Mouse (Mus musculus) heart, embryonic 15.5 days (tissue): ENCODE results near the gene Mtmr11. TPM values are rescaled to one million over a fixed set of nuclear protein-coding genes. Genes with fewer than 3 reads are reported as not detected.
"Not testable (repeated sequence)": the region's sequence is repeated elsewhere in the genome, so short reads cannot be mapped to it uniquely, and the experiment has no call there.

Experiments used
- ATAC-seq: fragments of 200-750 bp; cut with Nextera tagmentation; replicated peaks from 2 replicates; pipeline ENCODE4 v1.8.0; 2017; ENCODE audit warnings: low read depth, moderate TSS enrichment; ENCODE audit not compliant: insufficient number of reproducible peaks, insufficient read depth, low FRiP score
- H3K27ac ChIP-seq: fragments of 300-500 bp; sonication (generic); 2 replicates; pipeline ENCODE4 v1.5.1; 2015; ENCODE audit warnings: mild to moderate bottlenecking, inconsistent platforms
- H3K27me3 ChIP-seq: fragments of 300-500 bp; sonication (generic); 2 replicates; pipeline ENCODE4 v1.6.1; 2015; ENCODE audit warnings: inconsistent platforms
- H3K36me3 ChIP-seq: fragments of 300-500 bp; sonication (generic); 2 replicates; pipeline ENCODE4 v1.6.1; 2015; ENCODE audit warnings: mild to moderate bottlenecking, inconsistent platforms
- H3K4me1 ChIP-seq: fragments of 300-500 bp; sonication (generic); replicated peaks from 2 replicates; pipeline ENCODE4 v1.6.1; 2015; ENCODE audit warnings: inconsistent platforms
- H3K4me2 ChIP-seq: fragments of 300-500 bp; sonication (generic); 2 replicates; pipeline ENCODE4 v1.6.1; 2015; ENCODE audit warnings: inconsistent platforms, mild to moderate bottlenecking, moderate library complexity
- H3K4me3 ChIP-seq: fragments of 300-500 bp; sonication (generic); 2 replicates; pipeline ENCODE4 v1.5.1; 2015; ENCODE audit warnings: mild to moderate bottlenecking, inconsistent platforms
- H3K9ac ChIP-seq: fragments of 300-500 bp; sonication (generic); 2 replicates; pipeline ENCODE4 v1.6.1; 2015; ENCODE audit warnings: mild to moderate bottlenecking, inconsistent platforms
- H3K9me3 ChIP-seq: fragments of 300-500 bp; sonication (generic); replicated peaks from 2 replicates; pipeline ENCODE4 v1.6.1; 2016; ENCODE audit warnings: inconsistent platforms
- WGBS: fragments of 180-500 bp; shearing (Covaris S2); methylation state at CpG from one replicate; pipeline ENCODE4 v1.1.7; 2015; ENCODE audit warnings: mixed read lengths; 5-methylcytosine and 5-hydroxymethylcytosine counted together
- polyA plus RNA-seq: library from polyadenylated mRNA; unstranded; fragments of >200 nt; fragmentation: Nextera tagmentation; extraction: Ambion mirVana; gene quantifications from 2 replicates; pipeline ENCODE4 v1.2.1, GENCODE M21; 2015

Mtmr11 gene
- polyA plus RNA-seq, 1 experiment from 2014 or later, result 8.5 TPM

GRCm38 (mm10) chr3:96192977-96193376 is 31.2 kb downstream of the Mtmr11 start:
- ATAC-seq, result no peak
- Histone ChIP-seq H3K9ac (no peak overlapping the region), H3K4me1 (peaks cover 13% of the 10 kb centered on the region), H3K9me3 (no peaks in the 10 kb centered on the region; the same call in 1 of the 2 replicates), H3K4me2 (no peak overlapping the region), H3K4me3 (no peak overlapping the region), H3K27me3 (no peaks in the 10 kb centered on the region), H3K36me3 (peaks cover 31% of the 10 kb centered on the region), H3K27ac (no peak overlapping the region)
- 63% methylated on average over 12 of the region's 12 CpGs for WGBS

- WGBS, result 88% methylated on average over 10 of the region's 10 CpGs
Observed at GRCm38 (mm10) chr3:96194966-96195365, 33.2 kb downstream of the Mtmr11 start.

DNA sequence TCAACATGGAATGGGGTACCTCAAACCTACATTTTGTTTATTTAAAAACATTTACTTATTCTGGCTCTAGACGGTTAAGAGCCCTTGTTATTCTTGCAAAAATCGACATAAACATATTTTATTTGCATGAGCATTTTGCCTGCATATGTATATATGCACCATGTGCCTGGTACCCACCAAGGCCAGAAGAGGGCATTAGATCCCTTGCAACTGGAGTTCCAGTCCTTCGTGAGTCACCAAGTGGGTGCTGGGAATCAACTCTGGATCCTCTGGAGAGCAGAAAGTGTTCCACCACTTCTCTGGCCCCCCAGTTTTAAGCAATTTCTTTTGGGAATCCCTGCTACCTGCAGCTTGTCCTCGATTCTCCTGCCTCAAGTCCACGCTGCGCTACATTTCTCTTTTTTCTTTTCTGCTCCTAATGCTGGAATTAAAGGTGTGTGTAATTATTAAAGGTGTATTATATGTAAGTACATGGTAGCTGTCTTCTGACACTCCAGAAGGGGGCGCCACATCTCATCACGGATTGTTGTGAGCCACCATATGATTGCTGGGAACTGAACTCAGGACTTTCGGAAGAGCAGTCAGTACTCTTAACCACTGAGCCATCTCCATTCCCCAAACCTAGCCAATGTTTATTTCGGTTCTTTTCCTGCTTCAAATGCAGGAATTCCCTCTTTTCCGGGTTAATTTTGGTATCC is 34.0 kb downstream of the Mtmr11 start:
- Histone ChIP-seq H3K4me3 (no peak overlapping the region), H3K9ac (no peak overlapping the region), H3K9me3 (no peaks in the 10 kb centered on the region; the same call in 1 of the 2 replicates), H3K4me2 (no peak overlapping the region), H3K36me3 (peaks cover 22% of the 10 kb centered on the region), H3K27ac (no peak overlapping the region), H3K4me1 (peaks cover 16% of the 10 kb centered on the region), H3K27me3 (no peaks in the 10 kb centered on the region)
- WGBS, result 91% methylated on average over 11 of the region's 11 CpGs
- no peak for ATAC-seq

More at GRCm38 (mm10) chr3:96194966-96195365, 33.2 kb downstream of the Mtmr11 start:
- Histone ChIP-seq H3K4me2 (no peak overlapping the region), H3K9ac (no peak overlapping the region), H3K27me3 (no peaks in the 10 kb centered on the region), H3K4me3 (no peak overlapping the region), H3K27ac (no peak overlapping the region), H3K9me3 (no peaks in the 10 kb centered on the region; the same call in 1 of the 2 replicates), H3K4me1 (peaks cover 16% of the 10 kb centered on the region), H3K36me3 (peaks cover 22% of the 10 kb centered on the region)
- ATAC-seq, result no peak

GRCm38 (mm10) chr3:96196437-96197128 is 34.8 kb downstream of the Mtmr11 start:
- WGBS, result 19% methylated on average over 27 of the region's 27 CpGs
- peaks cover 15% of the 10 kb centered on the region for H3K36me3 ChIP-seq
- H3K27me3 ChIP-seq, result no peaks in the 10 kb centered on the region
- H3K4me2 ChIP-seq, result peak overlapping the region; percentile 99
- H3K4me1 ChIP-seq, result peaks cover 16% of the 10 kb centered on the region
- H3K27ac ChIP-seq, result peak overlapping the region; percentile 90
- no peaks in the 10 kb centered on the region; the same call in 1 of the 2 replicates for H3K9me3 ChIP-seq
- peak overlapping the region; percentile 85 for H3K9ac ChIP-seq
- no peak for ATAC-seq
- peak overlapping the region; percentile 75 for H3K4me3 ChIP-seq

DNA sequence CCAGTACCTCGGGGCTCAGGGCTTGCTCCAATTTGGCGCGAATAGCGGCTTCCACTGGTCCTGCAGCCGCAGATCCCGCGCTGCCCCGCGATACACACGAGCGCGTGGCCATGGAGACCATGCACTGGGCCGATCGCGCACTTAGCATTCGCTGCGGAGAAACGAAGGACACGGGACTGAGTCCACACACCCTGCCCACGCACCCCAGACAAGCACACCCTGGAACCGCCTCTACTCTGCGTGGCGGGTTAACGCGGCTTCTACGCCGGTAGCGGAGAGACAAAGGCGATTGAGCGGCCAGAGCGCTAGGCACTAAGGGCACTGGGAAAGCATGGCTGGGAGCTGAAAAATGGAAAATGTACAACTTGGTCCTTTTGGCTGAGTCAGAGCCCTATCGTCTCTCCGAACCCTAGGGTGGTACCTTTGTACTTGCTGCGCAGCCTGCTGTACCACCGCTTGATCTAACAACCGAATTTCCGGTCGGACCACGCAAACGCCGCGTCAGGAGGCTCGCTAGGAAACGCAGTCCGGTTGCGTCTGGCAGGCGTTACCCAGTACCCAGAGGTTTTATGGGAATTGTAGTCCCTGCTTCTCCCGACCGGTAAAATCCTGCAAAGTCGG is 35.4 kb downstream of the Mtmr11 start:
- H3K27me3 ChIP-seq, result no peaks in the 10 kb centered on the region
- peak overlapping the region; percentile 75 for H3K4me3 ChIP-seq
- peak; percentile 88 for ATAC-seq
- H3K9ac ChIP-seq, result peak overlapping the region; percentile 85
- H3K4me2 ChIP-seq, result peak overlapping the region; percentile 99
- no peaks in the 10 kb centered on the region; the same call in 1 of the 2 replicates for H3K9me3 ChIP-seq
- under 1% methylated on average over 50 of the region's 50 CpGs for WGBS
- peak overlapping the region; percentile 90 for H3K27ac ChIP-seq
- H3K36me3 ChIP-seq, result peaks cover 15% of the 10 kb centered on the region
- H3K4me1 ChIP-seq, result peaks cover 16% of the 10 kb centered on the region

- Histone ChIP-seq H3K9ac (peak overlapping the region; percentile 85; the same call in 1 of the 2 replicates), H3K36me3 (peaks cover 15% of the 10 kb centered on the region), H3K4me3 (peak overlapping the region; percentile 75), H3K4me1 (peaks cover 16% of the 10 kb centered on the region), H3K9me3 (no peaks in the 10 kb centered on the region; the same call in 1 of the 2 replicates), H3K4me2 (peak overlapping the region; percentile 99), H3K27me3 (no peaks in the 10 kb centered on the region), H3K27ac (peak overlapping the region; percentile 90)
- 5% methylated on average over 6 of the region's 6 CpGs for WGBS
- ATAC-seq, result no peak
Observed at GRCm38 (mm10) chr3:96198181-96198580, 36.4 kb downstream of the Mtmr11 start.

GRCm38 (mm10) chr3:96198601-96199251 is 36.9 kb downstream of the Mtmr11 start:
- Histone ChIP-seq H3K4me2 (peak overlapping the region; percentile 99; the same call in 1 of the 2 replicates), H3K4me1 (peaks cover 16% of the 10 kb centered on the region), H3K36me3 (peaks cover 15% of the 10 kb centered on the region)
- H3K4me3 ChIP-seq, H3K9ac ChIP-seq, H3K9me3 ChIP-seq, ATAC-seq, H3K27me3 ChIP-seq, H3K27ac ChIP-seq: not testable (repeated sequence)
- 28% methylated on average over 8 of the region's 8 CpGs for WGBS

- Histone ChIP-seq H3K4me3 (no peak overlapping the region), H3K9ac (no peak overlapping the region), H3K4me2 (no peak overlapping the region), H3K9me3 (no peaks in the 10 kb centered on the region; the same call in 1 of the 2 replicates), H3K4me1 (peaks cover 16% of the 10 kb centered on the region), H3K36me3 (peaks cover 9% of the 10 kb centered on the region; the same call in 1 of the 2 replicates), H3K27ac (no peak overlapping the region), H3K27me3 (no peaks in the 10 kb centered on the region)
- WGBS, result 42% methylated on average over 2 of the region's 2 CpGs
- no peak for ATAC-seq
Observed at GRCm38 (mm10) chr3:96199731-96200130, 37.9 kb downstream of the Mtmr11 start.

GRCm38 (mm10) chr3:96207819-96208218 is 46.0 kb downstream of the Mtmr11 start:
- Histone ChIP-seq H3K4me1 (no peaks in the 10 kb centered on the region), H3K9me3 (no peaks in the 10 kb centered on the region), H3K36me3 (no peaks in the 10 kb centered on the region), H3K9ac (no peak overlapping the region), H3K27ac (no peak overlapping the region), H3K27me3 (no peaks in the 10 kb centered on the region), H3K4me3 (no peak overlapping the region), H3K4me2 (no peak overlapping the region)
- WGBS, result 76% methylated on average over 3 of the region's 3 CpGs
- ATAC-seq, result no peak

GRCm38 (mm10) chr3:96209242-96209641 is 47.4 kb downstream of the Mtmr11 start:
- H3K9ac ChIP-seq, result no peak overlapping the region
- H3K4me3 ChIP-seq, result no peak overlapping the region
- H3K27ac ChIP-seq, result no peak overlapping the region
- no peaks in the 10 kb centered on the region for H3K4me1 ChIP-seq
- no peaks in the 10 kb centered on the region for H3K9me3 ChIP-seq
- H3K4me2 ChIP-seq, result no peak overlapping the region
- 23% methylated on average over 15 of the region's 15 CpGs for WGBS
- ATAC-seq, result no peak
- 0 out of 2 replicates have a peak, but pooled peaks cover 3% of the 10 kb centered on the region for H3K27me3 ChIP-seq
- no peaks in the 10 kb centered on the region for H3K36me3 ChIP-seq

DNA sequence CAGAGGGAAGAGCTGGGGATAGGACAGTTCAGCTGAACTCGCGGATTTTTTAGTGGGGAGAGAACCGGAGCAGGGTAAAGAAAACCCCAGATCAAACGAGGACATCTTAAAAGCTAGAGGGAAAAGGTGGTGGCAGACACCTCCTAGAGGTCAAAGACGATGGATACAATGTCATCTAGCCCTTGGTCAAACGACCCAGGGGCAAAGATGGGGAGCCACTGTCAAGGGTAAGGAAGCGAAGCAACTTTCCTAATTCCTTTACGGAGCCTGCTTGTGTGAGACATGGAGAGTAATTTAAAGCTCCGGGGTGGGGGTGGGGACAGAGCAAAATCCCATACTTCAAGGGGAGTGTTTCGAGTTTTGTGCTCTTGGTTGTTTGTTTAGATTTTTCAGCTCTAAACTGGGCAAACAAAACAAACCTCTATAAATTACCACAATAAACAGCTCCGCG is 57.4 kb downstream of the Mtmr11 start:
- Histone ChIP-seq H3K9me3 (no peaks in the 10 kb centered on the region), H3K36me3 (no peaks in the 10 kb centered on the region), H3K4me3 (peak overlapping the region; percentile 68), H3K4me1 (peaks cover 33% of the 10 kb centered on the region), H3K9ac (peak overlapping the region; percentile 64), H3K4me2 (peak overlapping the region; percentile 83), H3K27ac (peak overlapping the region; percentile 99), H3K27me3 (no peaks in the 10 kb centered on the region)
- ATAC-seq, result no peak
- under 1% methylated on average over 12 of the region's 12 CpGs for WGBS
